Mouse (Mus musculus) embryo, embryonic 9.5 days (tissue): Measurements from ENCODE around the gene Nfu1.

Source experiments
- DNase-seq: peaks from one replicate; pipeline ENCODE4 v3.0.0-alpha.2; 2017; ENCODE audit errors: extremely low spot score

Gene Nfu1

DNA sequence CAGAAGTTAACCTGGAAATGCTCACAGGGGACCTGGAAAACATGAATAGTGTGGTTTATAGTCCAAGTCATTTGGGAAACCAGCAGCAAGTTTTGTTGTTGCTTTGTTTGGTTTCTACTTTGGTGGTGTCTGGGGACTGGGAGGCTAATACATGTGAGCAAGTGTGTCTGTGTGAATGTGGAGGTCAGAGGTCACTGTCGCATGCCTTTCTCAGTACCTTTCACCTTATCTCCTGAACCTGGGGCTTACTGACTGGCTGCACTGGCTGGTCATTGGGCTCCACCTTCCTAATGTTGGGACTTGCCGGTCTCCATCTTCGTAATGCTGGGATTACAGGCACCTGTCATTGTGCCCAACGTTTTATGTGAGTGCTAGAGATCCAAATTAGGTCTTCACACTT is 61.6 kb downstream of the Nfu1 start:
- no peak for DNase-seq

DNA sequence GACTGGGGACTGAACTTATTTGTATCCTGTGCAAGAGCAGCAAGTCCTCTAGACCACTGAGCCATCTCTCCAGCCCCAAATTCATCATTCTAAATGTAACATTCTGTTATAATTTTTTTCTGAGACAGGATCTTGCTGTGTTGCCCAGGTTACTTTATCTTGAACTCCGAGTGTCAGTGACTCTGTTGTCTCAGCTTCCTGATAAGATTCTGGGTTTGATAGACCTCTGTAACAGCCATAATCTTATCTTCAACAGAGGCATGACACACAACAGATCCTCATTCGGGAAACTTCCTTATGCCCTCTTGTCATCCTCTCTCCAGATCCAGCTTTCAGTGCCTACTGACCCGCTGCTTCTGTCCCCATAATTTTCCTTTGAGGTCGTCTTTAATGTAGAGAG is 63.7 kb downstream of the Nfu1 start:
- no peak for DNase-seq

DNA sequence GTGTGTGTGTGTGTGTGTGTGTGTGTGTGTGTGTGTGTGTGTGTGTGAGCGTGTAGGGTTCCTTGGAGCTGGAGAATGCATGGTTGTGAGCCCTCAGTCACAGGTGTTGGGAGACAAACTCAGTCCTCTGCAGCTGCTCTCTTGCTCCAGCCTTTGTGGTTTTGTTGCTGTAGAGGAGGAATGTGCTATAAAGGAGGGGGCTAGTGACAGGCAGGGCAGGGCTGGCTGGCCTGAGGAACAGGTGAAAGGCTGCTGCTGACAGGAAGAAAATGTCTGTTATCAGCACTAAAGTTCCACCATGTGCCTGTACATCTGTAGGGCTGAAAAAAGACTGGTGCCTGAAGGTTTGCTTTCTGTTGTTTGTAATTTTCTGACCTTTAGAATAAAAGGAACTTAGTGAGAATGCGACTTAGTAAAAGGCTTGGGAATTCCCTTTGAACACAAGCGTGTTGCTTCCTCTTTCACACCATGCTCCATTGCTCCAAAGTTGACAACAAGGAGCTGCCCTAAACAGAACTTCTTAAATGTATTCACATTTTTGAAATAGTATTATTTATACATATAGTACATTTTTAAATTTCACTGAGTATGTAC is 66.2 kb downstream of the Nfu1 start:
- DNase-seq: no peak
